Mouse (Mus musculus): ENCODE data around the gene Epb41l1. TPM values are rescaled to one million over a fixed set of nuclear protein-coding genes. Genes with fewer than 3 reads are reported as not detected.
A peak's percentile ranks its signal among the peaks of the same experiment; 100 is the strongest.

Gene Epb41l1
- polyA plus RNA-seq, 1 experiment, result 99.5 TPM

DNA sequence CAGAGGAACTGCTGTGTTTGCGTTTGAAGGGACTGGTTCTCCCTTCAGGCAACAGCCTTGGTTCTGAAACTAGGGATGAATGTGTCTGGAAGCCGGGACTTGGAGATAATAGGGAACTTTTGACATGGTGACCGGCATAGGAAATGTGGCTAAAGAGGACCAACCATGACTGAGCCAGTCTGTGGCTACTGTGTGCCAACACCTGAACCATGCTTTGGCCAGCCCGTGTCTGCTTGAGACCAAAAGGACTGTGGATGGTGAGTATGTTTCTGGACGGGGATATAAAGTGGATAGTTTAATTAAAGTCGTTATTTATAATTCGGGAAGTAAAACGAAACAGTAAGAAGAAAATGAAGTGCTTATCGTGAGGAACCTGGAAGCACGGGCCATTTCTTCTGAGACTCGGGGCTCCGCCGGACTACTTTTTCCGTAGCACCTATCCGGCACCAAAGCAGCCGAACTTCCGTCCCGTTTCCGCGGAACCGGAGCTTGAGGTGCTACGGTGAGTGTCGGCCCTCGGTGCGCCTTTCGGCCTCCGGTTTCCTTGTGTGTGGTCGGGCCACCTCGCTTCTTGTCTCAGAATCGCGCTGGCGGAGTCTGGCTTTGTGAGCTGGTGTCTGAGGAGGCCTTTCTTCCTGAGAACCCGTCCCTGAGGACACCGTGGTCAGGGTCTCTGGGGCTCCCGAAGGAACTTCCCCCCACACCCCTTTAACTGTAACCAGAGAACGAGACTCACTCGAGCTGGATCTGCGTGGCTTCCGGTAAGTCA lies 126.6 kb downstream of the Epb41l1 start, which contains the start of gene Aar2:
TSS of gene Aar2 (plus strand) at position 462 of the 769 bp plus-strand sequence.
- TF ChIP-seq POLR2A (IDR thresholded peaks at IDR 0.05; ENCODE audit: borderline replicate concordance, extremely low read depth, insufficient read depth, insufficient read length, poor library complexity, severe bottlenecking) (peak; percentile 36; the same call in 1 of the 2 replicates), CTCF (IDR thresholded peaks at IDR 0.05; ENCODE audit: borderline replicate concordance, extremely low read depth, insufficient read depth, insufficient read length) (no peak)
- peak; percentile 90 for DNase-seq (ENCODE audit: low read depth)

GRCm38 (mm10) chr2:156552421-156552820 lies 131.7 kb downstream of the Epb41l1 start:
- no peak for DNase-seq (ENCODE audit: low read depth)
- no peak for TF ChIP-seq CTCF (IDR thresholded peaks at IDR 0.05; ENCODE audit: borderline replicate concordance, extremely low read depth, insufficient read depth, insufficient read length)

DNA sequence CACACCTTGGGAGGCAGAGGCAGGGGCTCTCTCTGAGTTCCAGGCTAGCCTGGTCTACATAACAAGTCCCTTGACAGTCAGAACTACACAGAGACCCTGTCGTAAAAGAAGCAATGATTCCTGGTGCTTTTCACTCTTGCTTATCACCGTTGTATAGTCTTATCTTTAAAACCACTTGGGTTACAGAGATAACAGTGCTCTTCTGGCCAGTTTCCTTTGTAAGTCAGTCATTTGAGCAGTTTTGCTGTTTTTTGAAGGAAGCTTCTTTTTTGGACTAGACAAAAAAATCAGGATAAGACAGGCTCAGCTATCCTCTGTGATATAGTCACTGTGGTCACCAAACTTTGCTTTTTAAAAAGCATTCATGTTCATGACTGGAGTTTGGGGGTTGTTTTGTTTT lies 141.1 kb downstream of the Epb41l1 start:
- no peak for DNase-seq (ENCODE audit: low read depth)
- no peak for TF ChIP-seq POLR2A (IDR thresholded peaks at IDR 0.05; ENCODE audit: borderline replicate concordance, extremely low read depth, insufficient read depth, insufficient read length, poor library complexity, severe bottlenecking)
- TF ChIP-seq CTCF (IDR thresholded peaks at IDR 0.05; ENCODE audit: borderline replicate concordance, extremely low read depth, insufficient read depth, insufficient read length), result no peak

- no peak for DNase-seq (ENCODE audit: low read depth)
- TF ChIP-seq POLR2A (IDR thresholded peaks at IDR 0.05; ENCODE audit: borderline replicate concordance, extremely low read depth, insufficient read depth, insufficient read length, poor library complexity, severe bottlenecking) (no peak), CTCF (IDR thresholded peaks at IDR 0.05; ENCODE audit: borderline replicate concordance, extremely low read depth, insufficient read depth, insufficient read length) (no peak)
Observed at GRCm38 (mm10) chr2:156563557-156563956, 142.8 kb downstream of the Epb41l1 start.

DNA sequence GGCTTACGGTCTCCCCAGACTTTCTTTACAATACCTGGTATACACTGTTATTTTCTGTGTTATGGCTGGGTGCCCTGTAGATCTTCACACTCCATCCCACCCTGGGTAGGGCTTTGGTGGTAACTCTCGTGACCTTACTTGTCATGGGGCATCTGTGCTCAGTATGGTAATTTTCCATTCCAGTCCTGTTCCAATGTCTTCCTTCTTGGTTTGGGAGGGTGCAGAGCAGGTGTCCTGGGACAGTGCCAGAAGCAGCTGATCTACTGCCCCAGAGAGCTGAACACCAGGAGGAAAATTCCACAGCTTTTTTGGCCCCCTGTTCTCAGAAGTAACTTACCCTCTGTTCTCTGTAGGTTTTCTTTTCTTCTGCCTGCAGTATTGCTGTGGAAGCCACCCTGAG lies 145.8 kb downstream of the Epb41l1 start:
- DNase-seq (ENCODE audit: low read depth), result no peak
- no peak for TF ChIP-seq CTCF (IDR thresholded peaks at IDR 0.05; ENCODE audit: borderline replicate concordance, extremely low read depth, insufficient read depth, insufficient read length)
- no peak for TF ChIP-seq POLR2A (IDR thresholded peaks at IDR 0.05; ENCODE audit: borderline replicate concordance, extremely low read depth, insufficient read depth, insufficient read length, poor library complexity, severe bottlenecking)

DNA sequence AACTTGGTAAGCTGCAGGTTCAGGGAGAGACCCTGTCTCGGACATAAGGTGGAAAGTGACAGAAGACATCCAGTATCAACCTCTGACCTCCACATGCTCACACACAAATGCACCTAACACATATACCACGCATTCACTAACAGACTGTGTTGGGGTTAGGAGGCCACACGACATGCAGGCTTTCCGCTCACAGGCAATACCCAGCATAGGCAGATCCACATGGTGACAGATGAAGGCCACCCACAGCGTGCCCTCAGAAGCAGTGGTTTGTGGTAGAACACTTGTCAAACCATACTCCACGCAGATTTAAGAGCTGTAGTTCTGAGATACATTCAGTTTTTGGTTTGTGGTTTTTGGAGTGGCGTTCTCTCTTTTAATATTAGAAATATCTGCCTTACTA lies 147.9 kb downstream of the Epb41l1 start:
- DNase-seq (ENCODE audit: low read depth), result no peak
- TF ChIP-seq CTCF (IDR thresholded peaks at IDR 0.05; ENCODE audit: borderline replicate concordance, extremely low read depth, insufficient read depth, insufficient read length), result no peak
- no peak for TF ChIP-seq POLR2A (IDR thresholded peaks at IDR 0.05; ENCODE audit: borderline replicate concordance, extremely low read depth, insufficient read depth, insufficient read length, poor library complexity, severe bottlenecking)

- TF ChIP-seq CTCF (IDR thresholded peaks at IDR 0.05; ENCODE audit: borderline replicate concordance, extremely low read depth, insufficient read depth, insufficient read length) (no peak), POLR2A (IDR thresholded peaks at IDR 0.05; ENCODE audit: borderline replicate concordance, extremely low read depth, insufficient read depth, insufficient read length, poor library complexity, severe bottlenecking) (no peak)
- no peak for DNase-seq (ENCODE audit: low read depth)
Observed at GRCm38 (mm10) chr2:156569261-156569660, 148.6 kb downstream of the Epb41l1 start.

- TF ChIP-seq POLR2A (IDR thresholded peaks at IDR 0.05; ENCODE audit: borderline replicate concordance, extremely low read depth, insufficient read depth, insufficient read length, poor library complexity, severe bottlenecking) (no peak), CTCF (IDR thresholded peaks at IDR 0.05; ENCODE audit: borderline replicate concordance, extremely low read depth, insufficient read depth, insufficient read length) (no peak)
- no peak for DNase-seq (ENCODE audit: low read depth)
Observed at GRCm38 (mm10) chr2:156571521-156571920, 150.8 kb downstream of the Epb41l1 start.

DNA sequence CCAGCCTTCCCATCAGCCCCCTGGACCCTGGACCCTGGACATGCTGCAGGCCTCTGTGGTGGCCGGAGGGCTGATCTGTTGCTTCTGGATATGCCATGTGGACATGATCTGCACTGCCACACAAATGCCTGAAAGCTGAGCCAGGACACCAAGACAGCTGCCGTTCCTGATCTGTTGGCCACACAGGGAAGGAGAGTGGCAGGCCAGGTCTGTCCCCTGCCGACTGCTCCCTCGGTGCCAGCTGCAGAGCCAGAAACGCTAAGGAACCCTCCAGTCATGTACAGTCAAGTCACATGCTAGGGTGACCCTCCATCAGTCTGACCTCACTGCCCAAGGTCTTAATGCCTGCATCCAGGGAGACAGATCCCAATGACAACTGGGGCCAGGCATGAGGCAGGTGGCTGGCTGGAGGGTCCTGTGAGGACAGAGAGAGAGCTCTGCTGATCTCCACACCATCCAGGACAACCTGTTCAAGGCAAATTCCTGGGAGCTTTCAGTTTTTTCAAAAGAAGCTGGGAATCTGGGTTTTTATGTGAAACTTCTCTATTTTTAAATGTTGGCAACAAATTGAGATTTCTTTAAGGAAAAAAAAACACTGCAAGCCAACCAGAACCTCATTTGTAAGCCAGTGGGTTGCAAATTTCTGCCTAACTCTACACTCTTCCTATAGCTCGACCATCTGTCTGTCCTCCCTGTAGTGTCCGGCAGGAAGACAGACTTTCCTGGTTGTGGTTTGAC lies 156.3 kb downstream of the Epb41l1 start:
- DNase-seq (ENCODE audit: low read depth), result no peak

GRCm38 (mm10) chr2:156580507-156580906 lies 159.8 kb downstream of the Epb41l1 start:
- DNase-seq (ENCODE audit: low read depth), result no peak
- no peak for TF ChIP-seq POLR2A (IDR thresholded peaks at IDR 0.05; ENCODE audit: borderline replicate concordance, extremely low read depth, insufficient read depth, insufficient read length, poor library complexity, severe bottlenecking)

More for the DNA sequence above, 156.3 kb downstream of the Epb41l1 start:
- TF ChIP-seq POLR2A (IDR thresholded peaks at IDR 0.05; ENCODE audit: borderline replicate concordance, extremely low read depth, insufficient read depth, insufficient read length, poor library complexity, severe bottlenecking), result no peak

DNA sequence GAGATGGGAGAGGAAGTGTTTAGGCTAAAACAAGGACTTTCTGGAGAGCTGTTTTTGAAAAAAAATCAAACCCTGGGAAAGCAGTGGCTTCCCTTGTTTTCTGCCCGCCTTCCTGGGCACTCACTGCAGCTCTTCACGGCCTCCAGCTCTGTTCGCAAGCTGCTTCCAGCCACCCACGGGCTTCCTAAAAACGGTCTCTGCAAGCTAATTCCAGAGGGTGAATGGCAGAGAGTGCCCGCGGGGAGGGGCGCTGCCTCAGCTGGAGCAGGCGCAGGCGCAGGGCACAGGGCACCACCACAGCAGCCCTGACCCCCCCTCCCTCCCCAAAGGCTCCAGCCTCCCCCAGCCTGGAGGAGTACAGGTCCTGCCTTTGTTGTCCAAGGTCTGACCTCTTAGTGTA lies 160.5 kb downstream of the Epb41l1 start:
- no peak for TF ChIP-seq CTCF (IDR thresholded peaks at IDR 0.05; ENCODE audit: borderline replicate concordance, extremely low read depth, insufficient read depth, insufficient read length)
- no peak for TF ChIP-seq POLR2A (IDR thresholded peaks at IDR 0.05; ENCODE audit: borderline replicate concordance, extremely low read depth, insufficient read depth, insufficient read length, poor library complexity, severe bottlenecking)
- peak; percentile 45 for DNase-seq (ENCODE audit: low read depth)

GRCm38 (mm10) chr2:156582887-156583286 lies 162.2 kb downstream of the Epb41l1 start:
- DNase-seq (ENCODE audit: low read depth), result no peak
- TF ChIP-seq CTCF (IDR thresholded peaks at IDR 0.05; ENCODE audit: borderline replicate concordance, extremely low read depth, insufficient read depth, insufficient read length) (no peak), POLR2A (IDR thresholded peaks at IDR 0.05; ENCODE audit: borderline replicate concordance, extremely low read depth, insufficient read depth, insufficient read length, poor library complexity, severe bottlenecking) (no peak)

Data from brain, embryonic 14.5 days (tissue).